Mouse (Mus musculus) left cerebral cortex, postnatal 4 days (tissue): ENCODE measurements around the gene Ipmk. TPM values are rescaled to one million over a fixed set of nuclear protein-coding genes. Genes with fewer than 3 reads are reported as not detected.
"Not testable (repeated sequence)": the region's sequence is repeated elsewhere in the genome, so short reads cannot be mapped to it uniquely, and the experiment has no call there.

ENCODE experiments used
- DNase-seq: peaks from one replicate; pipeline ENCODE4 v3.0.0-alpha.2; 2022
- intact Hi-C: fragments of 180-260 bp; cut with DNase I; formaldehyde crosslinking; loops from one replicate; pipeline ENCODE4 v1.15.1; 2025
- total RNA-seq, 2 experiments: library from RNA; stranded (reverse); gene quantifications; 2 replicates each; pipeline ENCODE4 v1.2.3; 2021

The Ipmk gene
- total RNA-seq, 2 experiments from 2014 or later: 42.1 to 42.9 TPM

GRCm38 (mm10) chr10:71413401-71413800, 65.8 kb downstream of the Ipmk start:
- no peak for DNase-seq
- intact Hi-C loops: no loop called here

DNA sequence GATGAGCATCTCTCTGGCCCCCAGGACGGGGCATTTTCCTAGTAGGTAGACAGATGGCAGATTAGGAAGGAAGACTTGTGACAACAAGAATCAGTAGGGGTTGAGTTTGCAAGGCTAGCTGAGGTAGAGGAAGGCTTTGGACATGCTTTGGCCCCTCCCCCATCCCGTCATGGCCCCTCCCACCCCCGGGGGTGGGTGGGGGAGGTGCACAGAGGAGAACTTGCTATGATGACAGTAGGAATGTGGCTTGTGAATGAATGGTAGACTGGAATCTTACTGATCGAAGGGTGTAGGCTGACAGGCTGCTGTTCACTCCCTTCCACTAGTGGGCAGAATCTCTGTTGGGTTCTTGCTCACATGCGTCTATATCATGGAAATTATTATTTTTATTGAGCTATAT, 74.0 kb downstream of the Ipmk start:
- no peak for DNase-seq
- intact Hi-C loops: no loop called here

DNA sequence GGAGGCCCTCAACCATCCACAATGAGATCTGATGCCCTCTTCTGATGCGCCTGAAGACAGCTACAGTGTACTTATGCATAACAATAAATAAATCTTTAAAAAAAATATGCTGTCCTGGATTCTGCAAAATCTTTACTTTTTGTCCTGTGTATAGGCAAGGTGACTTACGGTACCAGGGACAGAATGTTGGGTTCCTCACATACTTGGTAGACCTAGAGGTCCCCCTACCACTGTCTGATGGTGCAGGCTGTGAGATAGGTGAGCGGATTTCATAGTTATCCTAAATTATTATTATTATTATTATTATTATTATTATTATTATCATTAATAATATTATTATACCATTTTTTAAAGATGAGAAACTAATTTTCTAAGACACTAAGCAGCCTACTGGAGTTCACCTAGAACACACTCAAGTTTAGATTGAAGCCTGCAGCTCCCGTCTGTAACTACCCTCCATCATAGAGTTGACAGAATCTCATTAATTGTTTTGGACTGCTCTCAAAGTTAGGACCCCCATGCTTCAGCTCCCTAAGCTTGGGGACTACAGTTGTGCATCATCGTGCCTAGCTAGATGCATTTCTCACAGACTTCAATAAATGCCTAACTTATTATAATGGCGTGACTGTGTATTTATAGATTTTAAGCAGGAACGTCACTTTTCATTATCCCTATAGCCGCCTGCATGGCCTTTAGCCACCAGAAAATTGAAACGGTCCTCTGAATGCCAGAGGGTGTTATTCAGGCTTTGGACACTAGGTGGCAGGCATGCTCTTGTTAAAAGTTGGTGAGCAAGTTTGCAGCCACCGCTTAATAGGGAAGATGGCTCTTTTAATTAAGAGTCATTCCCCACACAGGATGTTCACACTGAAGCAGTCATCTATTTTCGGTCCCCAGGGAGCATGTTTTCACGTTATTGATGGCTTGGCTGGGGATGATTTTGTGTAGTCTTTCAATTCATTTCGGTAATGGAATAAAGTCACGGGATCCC, 74.8 kb downstream of the Ipmk start:
- peak; percentile 82 for DNase-seq
- intact Hi-C loops: no loop called here

DNA sequence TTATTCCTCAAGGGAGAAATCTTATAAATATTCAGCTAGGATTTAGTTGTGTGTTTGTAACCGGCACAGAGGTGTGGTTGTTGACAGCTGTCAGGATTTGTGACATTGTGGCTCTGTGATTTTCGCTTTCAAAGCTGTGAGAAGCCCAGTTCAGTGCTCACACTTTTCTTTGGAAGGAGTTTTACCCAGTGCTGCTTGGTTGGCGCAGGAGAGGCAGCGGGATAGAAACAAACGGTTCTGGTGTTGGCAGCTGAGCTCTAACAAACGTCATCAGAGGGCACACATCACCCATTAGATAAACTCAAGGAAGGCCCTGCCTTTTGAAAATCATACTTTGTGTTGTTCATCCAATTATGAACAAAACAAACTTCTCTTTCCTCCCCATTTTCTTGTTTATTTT, 79.2 kb downstream of the Ipmk start:
- no peak for DNase-seq
- intact Hi-C loops: no loop called here

GRCm38 (mm10) chr10:71427381-71427780, 79.8 kb downstream of the Ipmk start:
- intact Hi-C loops: no loop called here
- DNase-seq: no peak

DNA sequence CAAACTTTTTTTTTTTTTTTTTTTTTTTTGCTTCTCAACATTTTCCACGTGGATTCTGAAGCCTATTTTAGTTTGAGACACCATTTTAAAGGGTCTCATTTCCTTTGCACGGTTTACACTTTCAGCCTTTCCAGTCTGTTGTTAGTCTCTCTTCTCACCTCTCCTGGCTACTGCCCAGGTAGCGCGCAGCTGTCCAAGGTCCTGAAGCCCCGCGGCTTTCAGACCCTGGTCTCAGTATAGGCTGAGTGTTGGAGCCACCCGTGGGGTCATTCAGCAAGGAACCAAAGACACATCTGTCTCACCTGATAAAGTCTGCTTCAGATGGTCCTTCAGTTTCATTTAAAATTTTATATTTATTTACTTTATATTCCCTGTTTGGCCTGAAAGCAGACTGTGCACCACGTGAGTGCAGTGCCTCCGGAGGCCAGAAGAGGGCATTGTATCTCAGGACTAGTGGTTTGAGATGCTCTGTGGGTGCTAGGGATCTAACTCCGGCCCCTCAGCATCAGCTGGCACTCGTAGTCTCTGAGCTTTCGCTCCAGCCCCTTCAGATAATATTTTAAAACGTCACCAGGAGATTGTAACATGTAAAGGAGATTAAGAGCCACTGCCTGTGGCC, 80.8 kb downstream of the Ipmk start:
- intact Hi-C loops: no loop called here

DNA sequence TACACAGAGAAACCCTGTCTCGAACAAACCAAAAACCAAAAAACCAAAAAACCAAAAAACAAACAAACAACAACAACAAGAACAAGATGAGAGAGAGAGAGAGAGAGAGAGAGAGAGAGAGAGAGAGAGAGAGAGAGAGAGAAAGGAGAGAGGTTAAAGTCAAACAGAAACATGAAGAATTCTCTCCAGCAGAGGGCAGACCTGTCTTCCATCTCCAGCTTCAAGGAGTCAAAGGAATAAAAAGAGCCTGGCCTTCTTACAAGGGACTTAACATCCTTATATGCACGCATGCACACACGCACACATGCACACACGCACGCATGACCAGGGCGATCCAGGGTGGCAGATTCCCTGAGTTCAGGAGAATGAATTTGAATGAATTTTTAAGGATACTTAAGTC, 83.1 kb downstream of the Ipmk start:
- intact Hi-C loops: no loop called here
- DNase-seq: no peak

More for the DNA sequence above, 80.8 kb downstream of the Ipmk start:
- no peak for DNase-seq

DNA sequence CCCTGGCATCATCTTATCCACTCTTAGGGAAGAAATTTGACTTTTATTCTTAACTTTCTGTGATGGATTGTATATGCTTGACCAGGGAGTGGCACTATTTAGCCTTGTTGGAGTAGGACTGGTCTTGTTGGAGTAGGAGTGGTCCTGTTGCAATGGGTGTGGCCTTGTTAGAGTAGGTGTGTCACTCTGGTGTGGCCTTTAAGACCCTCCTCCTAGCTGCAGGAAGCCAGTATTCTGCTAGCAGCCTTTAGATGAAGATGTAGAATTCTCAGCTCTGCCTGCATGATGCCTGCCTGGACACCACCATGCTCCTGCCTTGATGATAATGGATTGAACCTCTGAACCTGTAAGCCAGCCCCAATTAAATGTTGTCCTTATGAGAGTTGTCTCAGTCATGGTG, 95.5 kb downstream of the Ipmk start:
- DNase-seq: no peak
- intact Hi-C loops: no loop called here

DNA sequence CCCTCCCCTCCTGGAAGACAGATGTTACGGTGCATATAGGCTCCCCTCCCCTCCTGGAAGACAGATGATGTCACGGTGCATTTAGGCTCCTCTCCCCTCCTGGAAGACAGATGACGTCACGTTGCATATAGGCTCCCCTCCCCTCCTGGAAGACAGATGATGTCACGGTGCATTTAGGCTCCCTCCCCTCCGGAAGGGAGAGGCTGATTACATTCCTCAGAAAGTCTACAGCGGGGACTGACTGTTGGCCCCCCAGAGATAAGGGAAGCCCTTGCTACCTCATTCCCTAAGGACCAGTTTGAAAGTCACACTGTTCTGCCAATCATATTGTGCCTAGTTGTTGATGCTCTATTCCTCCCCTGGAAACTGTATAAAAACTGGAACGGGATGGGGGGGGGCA, 100.1 kb downstream of the Ipmk start:
- intact Hi-C loops: no loop called here

GRCm38 (mm10) chr10:71448284-71448683, 100.7 kb downstream of the Ipmk start:
- no peak for DNase-seq
- intact Hi-C loops: no loop called here

More for the DNA sequence above, 100.1 kb downstream of the Ipmk start:
- no peak for DNase-seq

DNA sequence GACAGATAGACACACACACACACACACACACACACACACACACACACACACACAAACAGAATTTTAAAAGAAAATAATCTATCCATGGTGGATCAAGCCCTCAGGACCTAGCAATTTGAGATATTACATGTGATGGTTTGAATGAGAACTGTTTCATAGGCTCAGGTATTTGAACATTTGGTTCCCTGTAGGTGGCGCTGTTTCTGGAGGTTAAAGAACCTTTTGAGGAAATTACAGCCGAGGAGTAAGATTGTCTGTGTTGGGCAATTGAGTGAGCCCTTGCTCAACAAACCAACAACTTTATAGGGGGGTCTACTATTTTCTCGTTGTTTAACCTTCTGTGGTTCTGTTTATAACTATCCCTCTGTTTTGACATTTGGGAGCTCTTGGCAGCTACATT, 107.8 kb downstream of the Ipmk start:
- no peak for DNase-seq
- intact Hi-C loops: no loop called here

- DNase-seq, intact Hi-C loops: not testable (repeated sequence)
These were observed 114.8 kb downstream of the Ipmk start for GRCm38 (mm10) chr10:71462371-71462770.

DNA sequence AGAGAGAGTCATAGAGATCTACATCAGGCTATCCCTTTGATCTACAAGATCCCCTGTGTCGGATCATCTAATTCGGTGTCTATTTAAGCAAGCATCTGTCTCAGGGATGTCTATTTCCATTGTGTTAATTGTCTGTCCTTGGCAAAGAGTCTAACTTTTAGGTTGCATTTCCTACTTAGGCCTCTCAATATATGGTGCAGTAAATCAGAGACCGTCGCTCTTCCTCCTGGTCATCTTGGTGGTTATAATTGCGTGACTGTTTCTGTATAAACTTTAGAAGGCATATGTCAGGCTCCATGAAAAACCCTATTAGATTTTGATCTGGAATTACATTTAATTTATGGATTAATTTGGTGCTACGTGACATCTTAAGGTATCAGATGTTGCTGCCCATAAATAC, 116.9 kb downstream of the Ipmk start:
- intact Hi-C loops: no loop called here
- DNase-seq: no peak

GRCm38 (mm10) chr10:71468315-71468714, 120.8 kb downstream of the Ipmk start:
- DNase-seq: no peak
- intact Hi-C loops: no loop called here

DNA sequence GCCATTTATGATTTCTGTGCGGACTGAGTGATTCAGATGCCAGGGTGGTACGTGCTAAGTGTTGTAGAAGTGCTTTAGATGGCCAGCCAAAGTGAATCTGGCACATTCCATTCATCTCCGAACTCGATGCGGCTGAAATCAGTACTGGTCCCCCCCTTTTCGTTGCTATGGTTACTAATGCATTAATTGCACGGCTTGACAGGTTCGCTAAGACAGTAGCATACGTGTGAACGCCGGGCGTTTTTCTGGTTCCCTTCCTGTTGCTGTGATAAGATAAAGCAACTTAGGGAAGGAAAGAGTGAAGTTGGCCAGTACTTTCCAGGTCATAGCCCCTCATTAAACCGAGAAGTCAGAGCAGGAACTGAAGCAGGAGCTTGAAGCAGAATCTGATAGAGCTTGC, 122.2 kb downstream of the Ipmk start:
- intact Hi-C loops: no loop called here
- peak; percentile 5 for DNase-seq

GRCm38 (mm10) chr10:71472033-71472432, 124.5 kb downstream of the Ipmk start:
- intact Hi-C loops: no loop called here
- DNase-seq: no peak

DNA sequence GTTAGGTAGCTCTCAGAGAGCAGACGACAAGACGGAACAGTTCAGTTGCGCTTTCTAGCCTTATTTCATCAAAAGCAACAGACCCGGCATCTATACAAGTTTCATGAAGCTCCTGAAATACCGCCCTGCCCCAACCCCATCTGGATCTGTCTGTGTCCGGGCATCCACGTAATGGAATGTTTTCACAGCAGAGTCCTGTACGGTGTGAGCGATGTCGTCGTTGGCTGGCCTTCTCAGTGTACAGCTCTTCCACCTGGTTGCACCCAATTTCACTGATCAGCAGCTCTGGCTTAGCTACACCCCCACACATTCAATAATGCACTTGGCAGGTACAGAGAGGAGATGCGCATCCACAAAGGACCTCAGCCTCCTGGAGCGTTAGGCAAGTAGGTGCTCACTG, 126.0 kb downstream of the Ipmk start:
- peak; percentile 11 for DNase-seq
- intact Hi-C loops: no loop called here

DNA sequence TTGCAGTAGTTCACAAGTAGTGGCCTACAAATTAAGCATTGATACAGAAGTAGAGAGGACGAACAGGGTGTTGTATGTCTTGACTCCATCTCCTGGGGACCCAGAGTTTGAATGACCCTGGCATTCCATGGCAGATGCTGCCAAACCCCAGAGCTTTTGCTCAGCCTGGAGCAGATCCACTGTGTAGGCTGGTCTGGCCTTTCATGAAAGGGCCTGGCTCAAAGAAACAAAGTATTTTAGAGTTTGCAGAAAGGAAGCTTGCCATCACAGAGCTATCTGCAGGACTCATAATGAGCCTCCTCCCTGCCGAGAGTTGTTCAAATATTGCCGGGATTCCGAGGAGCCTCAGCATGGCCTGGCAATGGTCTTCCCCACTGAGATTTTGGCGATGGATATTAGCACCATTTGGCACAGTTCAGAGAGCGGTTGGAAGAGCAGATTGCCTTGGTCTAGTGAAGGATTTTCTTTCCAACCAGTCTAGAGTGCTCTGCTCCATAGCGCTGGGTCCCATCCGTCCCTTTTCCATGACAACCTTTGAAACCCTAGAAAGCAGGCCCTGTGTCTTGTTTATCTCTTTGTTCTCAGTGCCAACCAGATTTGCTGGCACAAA, 129.0 kb downstream of the Ipmk start:
- DNase-seq: peak; percentile 72

GRCm38 (mm10) chr10:71477147-71477546, 129.6 kb downstream of the Ipmk start:
- peak; percentile 34 for DNase-seq
- intact Hi-C loops: loop anchor here (5.0 kb wide), 1 partner anchor 1620 kb away; the partner anchor contains the start of gene Pcdh15

More for the DNA sequence above, 129.0 kb downstream of the Ipmk start:
- intact Hi-C loops: loop anchor here (5.0 kb wide), 1 partner anchor 1621 kb away; the partner anchor contains the start of gene Pcdh15

GRCm38 (mm10) chr10:71479700-71480325, 132.2 kb downstream of the Ipmk start:
- intact Hi-C loops: loop anchor here (5.0 kb wide), 1 partner anchor 1617 kb away; the partner anchor contains the start of gene Pcdh15
- DNase-seq: peak; percentile 83
